Mouse (Mus musculus) G1E (cell line): Measurements from ENCODE around the gene Ccnk.

Experiments
- CTCF ChIP-seq: IDR thresholded peaks from 2 replicates; pipeline ENCODE4 v1.5.1; 2012; ENCODE audit warnings: low read depth, low read length, inconsistent platforms, mixed read lengths
- TAL1 ChIP-seq: conservative IDR thresholded peaks from 2 replicates; pipeline ENCODE4 v1.6.1; 2012; ENCODE audit warnings: low read depth, low read length, inconsistent platforms, mixed read lengths

- TF ChIP-seq CTCF (no peak), TAL1 (no peak)
Measured at GRCm38 (mm10) chr12:108193878-108194277, 14.5 kb downstream of the Ccnk start.
